ENCODE assay signal across 8 mouse cellular contexts in the genomic region with DNA sequence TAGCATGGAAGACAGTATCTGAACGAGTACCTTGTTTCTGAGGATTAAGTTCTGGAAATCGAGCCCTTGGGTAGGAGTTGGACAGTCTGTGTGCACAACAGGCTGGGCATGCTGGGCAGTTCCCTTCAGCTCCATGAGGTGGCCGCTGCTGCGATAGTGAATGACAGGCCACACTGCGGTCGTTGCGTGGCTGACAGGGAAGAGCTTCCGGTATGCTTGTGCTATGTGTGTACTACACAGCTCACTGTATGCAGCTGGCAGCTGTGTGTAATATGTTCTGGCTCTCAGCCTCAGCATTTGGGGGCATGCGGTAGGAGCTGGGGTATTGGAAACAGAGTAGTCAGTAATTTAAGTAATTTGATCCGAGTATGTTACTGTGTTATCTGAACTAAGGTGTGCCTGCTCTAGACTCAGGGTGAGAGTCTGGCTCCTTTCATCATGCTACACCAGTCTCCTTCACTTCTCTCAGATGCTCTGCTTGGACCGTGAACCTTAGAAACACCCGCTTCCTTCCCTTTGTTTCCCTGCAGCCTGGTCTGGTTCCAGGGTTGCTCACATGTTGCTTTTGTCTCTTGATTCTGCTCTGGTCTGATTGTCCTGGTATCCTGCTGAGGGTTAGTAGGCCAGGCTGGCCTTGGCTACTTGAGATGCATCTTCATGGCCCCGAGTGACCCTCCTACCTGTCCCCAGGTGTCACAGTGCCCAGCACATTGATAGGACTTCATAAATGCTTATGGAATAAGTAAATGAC. TPM values are rescaled to one million over a fixed set of nuclear protein-coding genes. Genes with fewer than 3 reads are reported as not detected.
DNase-seq lines count a peak whose midpoint lies in the region; ATAC-seq and TF ChIP-seq lines count a peak whose summit lies in the region.

No protein-coding gene starts in this region.

- peak; percentile 60 for TF ChIP-seq CTCF in forebrain, postnatal 0 days (IDR thresholded peaks at IDR 0.05; ENCODE audit: low read depth)

- no peak overlapping the region; the same call in 1 of the 2 replicates for H3K27ac ChIP-seq in forebrain, postnatal 0 days (ENCODE audit: low read depth, low read length)
- peak overlapping the region; percentile 71; the same call in 1 of the 2 replicates for H3K27ac ChIP-seq in limb, embryonic 10.5 days
- peak overlapping the region; percentile 50 for H3K27ac ChIP-seq in midbrain, embryonic 10.5 days (replicated peaks)

- peak overlapping the region; percentile 24 for H3K4me2 ChIP-seq in forebrain, postnatal 0 days (ENCODE audit: low read depth)

- peak; percentile 34 for DNase-seq in right cerebral cortex, postnatal 14 days
- DNase-seq in right cerebral cortex, postnatal 25 days: no peak
- peak; percentile 70 for DNase-seq in cerebellum, adult 9-11 months
- peak; percentile 47 for DNase-seq in forebrain, postnatal 0 days
- DNase-seq in limb, embryonic 10.5 days (ENCODE audit: low spot score): no peak
- peak; percentile 42 for DNase-seq in midbrain, embryonic 10.5 days (ENCODE audit: low spot score)
- DNase-seq in thymus, postnatal 25 days: peak; percentile 62
- no peak for DNase-seq in layer of hippocampus, postnatal 25 days (ENCODE audit: extremely low spot score in 1 of 2, low spot score in 1 of 2)

- ATAC-seq in forebrain, postnatal 0 days: peak; percentile 74

- peaks cover 20% of the 10 kb centered on the region for H3K4me1 ChIP-seq in forebrain, postnatal 0 days (ENCODE audit: insufficient read depth)
- peaks cover 33% of the 10 kb centered on the region for H3K4me1 ChIP-seq in limb, embryonic 10.5 days
- peaks cover 38% of the 10 kb centered on the region for H3K4me1 ChIP-seq in midbrain, embryonic 10.5 days

- whole genome bisulfite sequencing in forebrain, postnatal 0 days: 25% methylated on average over 13 of the region's 13 CpGs
- 65% methylated on average over 13 of the region's 13 CpGs for WGBS in limb, embryonic 10.5 days
- WGBS in midbrain, embryonic 10.5 days: 70% methylated on average over 13 of the region's 13 CpGs

- H3K9me3 ChIP-seq in forebrain, postnatal 0 days (ENCODE audit: low read length): no peaks in the 10 kb centered on the region
- no peaks in the 10 kb centered on the region for H3K9me3 ChIP-seq in limb, embryonic 10.5 days (replicated peaks)
- H3K9me3 ChIP-seq in midbrain, embryonic 10.5 days (replicated peaks): peaks cover 8% of the 10 kb centered on the region; the same call in 1 of the 2 replicates

- no peaks in the 10 kb centered on the region for H3K27me3 ChIP-seq in forebrain, postnatal 0 days (ENCODE audit: insufficient read depth, low read length)
- no peaks in the 10 kb centered on the region for H3K27me3 ChIP-seq in limb, embryonic 10.5 days (ENCODE audit: low read depth, poor library complexity, severe bottlenecking)
- H3K27me3 ChIP-seq in midbrain, embryonic 10.5 days (ENCODE audit: low read depth, poor library complexity, severe bottlenecking): no peaks in the 10 kb centered on the region

- H3K9ac ChIP-seq in forebrain, postnatal 0 days: no peak overlapping the region

- no peaks in the 10 kb centered on the region for H3K36me3 ChIP-seq in forebrain, postnatal 0 days (ENCODE audit: insufficient read depth)
- H3K36me3 ChIP-seq in limb, embryonic 10.5 days: peaks cover 10% of the 10 kb centered on the region
- peaks cover 10% of the 10 kb centered on the region for H3K36me3 ChIP-seq in midbrain, embryonic 10.5 days

- H3K4me3 ChIP-seq in forebrain, postnatal 0 days (ENCODE audit: low read depth, low read length): no peak overlapping the region
- H3K4me3 ChIP-seq in limb, embryonic 10.5 days: no peak overlapping the region
- H3K4me3 ChIP-seq in midbrain, embryonic 10.5 days: no peak overlapping the region

RNA-seq across cellular contexts. Expression of gene Hivep1, which starts 49.8 kb away (rescaled TPM):
- total RNA-seq in forebrain, postnatal 0 days (2014; rRNA removed): 19.9 and 26.7 TPM in 2 replicates
- 10.8 and 16.6 TPM in 2 replicates for polyA plus RNA-seq in forebrain, postnatal 0 days (2015; fragmentation: Nextera tagmentation; extraction: Ambion mirVana)
- polyA plus RNA-seq in limb, embryonic 10.5 days (2016; fragmentation: Nextera tagmentation; extraction: Ambion mirVana): 7.1 and 9.4 TPM in 2 replicates
- 7.4 and 7.8 TPM in 2 replicates for polyA plus RNA-seq in midbrain, embryonic 10.5 days (2016; fragmentation: Nextera tagmentation; extraction: Ambion mirVana)
- total RNA-seq in layer of hippocampus, postnatal 25 days (2021): 10 to 100 TPM; 23.3 to 28.0 TPM

Comparison
In these comparisons a context has a peak if more than half of its experiments do, and no peak if none do; other contexts are left out.
1. DNase-seq: peak in right cerebral cortex, postnatal 14 days (single experiment), cerebellum, adult 9-11 months (single experiment), forebrain, postnatal 0 days (single experiment), midbrain, embryonic 10.5 days (single experiment) and thymus, postnatal 25 days (single experiment); none in right cerebral cortex, postnatal 25 days (single experiment), limb, embryonic 10.5 days (single experiment) and layer of hippocampus, postnatal 25 days (0 of 2).